Mouse (Mus musculus): Measurements from ENCODE around the gene Tbc1d10a. TPM values are rescaled to one million over a fixed set of nuclear protein-coding genes. Genes with fewer than 3 reads are reported as not detected.

Gene Tbc1d10a
- polyA plus RNA-seq, 1 experiment from 2014 or later = 34.0 TPM

DNA sequence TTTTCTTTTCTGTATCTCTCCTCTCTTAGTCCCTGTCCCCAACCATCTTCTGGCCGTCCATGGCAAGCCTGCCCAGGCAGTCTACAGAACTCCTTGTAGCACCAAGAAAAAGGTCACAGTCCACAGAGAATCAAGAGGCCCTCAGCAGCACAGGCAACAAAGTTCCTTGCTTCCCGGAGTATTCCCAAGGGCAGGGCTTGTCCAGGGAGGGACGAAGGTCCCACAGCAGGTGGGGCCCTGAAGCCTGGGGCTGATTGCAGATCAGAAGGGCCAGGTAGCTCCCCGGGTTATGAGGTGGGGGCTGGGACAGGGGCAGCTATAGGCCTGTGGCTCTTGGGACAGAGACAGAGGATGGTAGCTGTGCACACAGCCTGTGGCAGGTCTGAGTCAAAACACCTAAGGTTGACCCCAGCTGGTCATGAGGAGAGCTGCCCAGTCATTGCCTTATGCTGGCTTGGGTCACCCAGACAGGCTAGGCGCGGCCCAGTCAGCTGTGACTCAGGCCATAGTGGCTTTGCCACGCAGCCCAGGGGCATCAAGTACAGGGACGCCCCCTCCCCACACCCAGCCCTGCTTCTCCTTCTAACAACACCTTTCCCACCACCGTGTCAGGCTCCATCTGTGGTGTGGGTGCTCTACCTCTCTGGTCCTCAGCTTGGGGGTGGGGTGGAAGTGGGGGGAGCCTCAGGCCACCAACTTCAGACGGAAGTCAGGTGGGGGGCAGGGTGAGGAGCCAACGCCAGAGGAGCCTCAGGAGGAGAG lies 70.4 kb downstream of the Tbc1d10a start, which contains the start of gene Lif:
Gene Lif (plus strand): TSS at position 712 of the 762 bp plus-strand sequence.
- 47% methylated on average over 11 of the region's 11 CpGs for WGBS
- peak within 1 kb of the TSS; percentile 64 for H3K9ac ChIP-seq (ENCODE audit: low read depth, low read length)
- peak; percentile 86 for ATAC-seq
- no peaks in the 10 kb centered on the region for H3K36me3 ChIP-seq (ENCODE audit: control insufficient read depth, insufficient read depth, low read length)
- no peaks in the 10 kb centered on the region for H3K9me3 ChIP-seq (ENCODE audit: control insufficient read depth, low read length)
- peak within 1 kb of the TSS; percentile 22 for H3K4me3 ChIP-seq (ENCODE audit: low read length)
- H3K4me1 ChIP-seq (ENCODE audit: control insufficient read depth, insufficient read depth, low read length) = peaks cover 31% of the 10 kb centered on the region
- H3K27ac ChIP-seq (ENCODE audit: low read length) = peak within 1 kb of the TSS; percentile 91
- peak within 1 kb of the TSS; percentile 42 for H3K4me2 ChIP-seq (ENCODE audit: low read depth, low read length)
- no peaks in the 10 kb centered on the region for H3K27me3 ChIP-seq (replicated peaks; ENCODE audit: control insufficient read depth, insufficient read depth, low read length)

DNA sequence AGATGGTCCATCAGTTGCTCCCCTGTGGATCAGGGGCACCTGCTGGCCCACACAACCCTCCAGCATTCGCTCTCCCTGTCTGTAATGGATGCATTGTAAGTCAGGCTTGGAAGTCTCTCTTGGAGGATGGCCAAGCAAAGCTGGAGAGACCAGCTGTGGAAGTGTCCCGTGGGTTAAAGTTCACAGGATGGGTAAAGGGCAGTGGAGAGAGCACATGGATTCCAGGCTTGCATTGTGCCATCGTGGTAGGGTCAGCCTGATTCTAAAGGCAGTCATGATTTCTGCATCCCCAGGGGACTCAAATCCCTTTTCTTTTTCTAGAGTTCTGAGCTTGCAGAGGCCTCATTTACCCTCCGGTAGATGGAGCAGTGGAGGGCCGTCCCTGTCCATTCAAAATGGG lies 71.2 kb downstream of the Tbc1d10a start:
- H3K4me1 ChIP-seq (ENCODE audit: control insufficient read depth, insufficient read depth, low read length) = peaks cover 34% of the 10 kb centered on the region
- H3K4me3 ChIP-seq (ENCODE audit: low read length) = peak overlapping the region; percentile 22
- no peak for ATAC-seq
- peak overlapping the region; percentile 64 for H3K9ac ChIP-seq (ENCODE audit: low read depth, low read length)
- no peaks in the 10 kb centered on the region for H3K9me3 ChIP-seq (ENCODE audit: control insufficient read depth, low read length)
- peak overlapping the region; percentile 91 for H3K27ac ChIP-seq (ENCODE audit: low read length)
- H3K27me3 ChIP-seq (replicated peaks; ENCODE audit: control insufficient read depth, insufficient read depth, low read length) = no peaks in the 10 kb centered on the region
- peak overlapping the region; percentile 42 for H3K4me2 ChIP-seq (ENCODE audit: low read depth, low read length)
- H3K36me3 ChIP-seq (ENCODE audit: control insufficient read depth, insufficient read depth, low read length) = no peaks in the 10 kb centered on the region
- WGBS = 56% methylated on average over 5 of the region's 5 CpGs

DNA sequence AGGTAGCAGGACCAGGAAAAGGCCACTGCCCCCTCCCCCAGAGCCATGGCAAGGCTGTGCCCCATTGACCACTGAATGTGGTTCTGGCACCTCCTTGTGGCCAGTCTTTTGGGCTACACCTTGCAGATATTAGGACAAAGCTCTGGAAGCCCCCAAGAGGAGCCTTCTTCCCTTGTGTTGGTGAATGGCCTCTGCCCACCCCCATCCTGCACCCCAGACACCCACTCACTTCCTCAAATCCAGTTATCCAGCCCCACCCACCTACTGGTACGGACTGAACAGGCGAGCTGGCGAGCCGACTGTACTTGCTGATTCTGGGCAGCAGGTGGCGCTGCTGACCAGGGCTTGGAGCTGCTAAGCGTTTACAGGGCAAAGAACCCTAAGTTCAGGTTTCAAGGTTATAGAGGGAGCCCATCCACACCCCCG lies 72.1 kb downstream of the Tbc1d10a start:
- peaks cover 43% of the 10 kb centered on the region for H3K4me1 ChIP-seq (ENCODE audit: control insufficient read depth, insufficient read depth, low read length)
- ATAC-seq = 0 out of 2 replicates have a peak, but pooled peaks have one; percentile 23
- no peaks in the 10 kb centered on the region for H3K36me3 ChIP-seq (ENCODE audit: control insufficient read depth, insufficient read depth, low read length)
- WGBS = under 1% methylated on average over 7 of the region's 7 CpGs
- no peaks in the 10 kb centered on the region for H3K27me3 ChIP-seq (replicated peaks; ENCODE audit: control insufficient read depth, insufficient read depth, low read length)
- H3K4me2 ChIP-seq (ENCODE audit: low read depth, low read length) = peak overlapping the region; percentile 42
- no peaks in the 10 kb centered on the region for H3K9me3 ChIP-seq (ENCODE audit: control insufficient read depth, low read length)
- H3K9ac ChIP-seq (ENCODE audit: low read depth, low read length) = 0 out of 2 replicates have a peak overlapping the region, but pooled peaks have one; percentile 64
- H3K4me3 ChIP-seq (ENCODE audit: low read length) = peak overlapping the region; percentile 22
- no peak overlapping the region for H3K27ac ChIP-seq (ENCODE audit: low read length)

DNA sequence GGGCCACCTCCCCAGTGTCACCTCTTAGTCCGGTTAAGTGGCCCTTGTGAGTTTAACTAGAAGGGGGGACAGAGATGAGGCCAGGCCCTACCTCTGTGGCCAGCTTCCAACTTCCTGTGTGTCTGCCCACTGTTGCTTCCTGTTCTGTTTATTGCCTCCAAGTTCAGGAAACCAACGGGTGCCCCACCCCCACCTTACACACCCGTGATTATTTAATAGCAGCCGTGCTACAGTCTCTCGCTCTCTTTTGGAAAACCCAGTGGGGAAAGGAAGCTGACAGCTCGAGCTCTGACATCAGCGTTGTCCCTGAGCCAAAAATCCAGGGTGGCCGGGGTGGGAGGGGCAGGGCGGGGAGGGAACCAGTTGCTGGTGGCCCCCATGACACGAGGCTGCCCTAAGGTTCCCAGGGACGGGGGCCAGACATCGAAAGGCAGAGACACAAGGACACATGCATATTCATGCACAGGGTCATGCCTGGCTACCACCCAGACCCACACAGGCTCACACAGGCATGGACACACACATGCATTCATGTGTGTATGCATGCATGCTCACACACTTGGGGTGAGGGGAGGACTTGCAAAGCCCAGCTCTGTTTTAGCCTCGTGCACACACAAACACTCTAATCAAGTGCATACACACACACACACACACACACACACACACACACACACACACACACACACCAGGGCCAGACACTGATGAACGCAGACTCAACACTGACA lies 74.0 kb downstream of the Tbc1d10a start:
- Histone ChIP-seq H3K9ac (ENCODE audit: low read depth, low read length) (peak overlapping the region; percentile 36; the same call in 1 of the 2 replicates), H3K4me2 (ENCODE audit: low read depth, low read length) (peak overlapping the region; percentile 32), H3K27me3 (replicated peaks; ENCODE audit: control insufficient read depth, insufficient read depth, low read length) (no peaks in the 10 kb centered on the region), H3K4me3 (ENCODE audit: low read length) (no peak overlapping the region), H3K4me1 (ENCODE audit: control insufficient read depth, insufficient read depth, low read length) (peaks cover 56% of the 10 kb centered on the region), H3K9me3 (ENCODE audit: control insufficient read depth, low read length) (no peaks in the 10 kb centered on the region), H3K36me3 (ENCODE audit: control insufficient read depth, insufficient read depth, low read length) (no peaks in the 10 kb centered on the region), H3K27ac (ENCODE audit: low read length) (peak overlapping the region; percentile 53)
- WGBS = 28% methylated on average over 14 of the region's 14 CpGs
- ATAC-seq = no peak

DNA sequence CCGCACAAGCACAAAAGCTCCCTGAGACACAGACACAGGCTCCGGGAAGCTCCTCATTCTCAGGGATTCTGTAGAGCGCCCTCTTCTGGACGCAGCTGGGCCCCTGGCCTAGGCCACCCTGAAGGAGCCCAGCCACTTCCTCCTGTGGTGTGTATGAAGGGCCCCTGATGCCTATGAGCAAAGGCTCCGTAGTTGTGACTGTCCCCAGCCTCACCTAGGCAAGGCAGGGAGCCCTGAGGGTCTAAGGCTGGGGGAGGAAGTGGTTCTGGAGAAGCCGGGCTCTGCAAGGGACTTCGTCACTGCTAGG lies 74.6 kb downstream of the Tbc1d10a start:
- H3K36me3 ChIP-seq (ENCODE audit: control insufficient read depth, insufficient read depth, low read length) = no peaks in the 10 kb centered on the region
- peaks cover 56% of the 10 kb centered on the region for H3K4me1 ChIP-seq (ENCODE audit: control insufficient read depth, insufficient read depth, low read length)
- no peak for ATAC-seq
- no peaks in the 10 kb centered on the region for H3K27me3 ChIP-seq (replicated peaks; ENCODE audit: control insufficient read depth, insufficient read depth, low read length)
- H3K27ac ChIP-seq (ENCODE audit: low read length) = peak overlapping the region; percentile 53
- H3K4me2 ChIP-seq (ENCODE audit: low read depth, low read length) = no peak overlapping the region
- peak overlapping the region; percentile 36; the same call in 1 of the 2 replicates for H3K9ac ChIP-seq (ENCODE audit: low read depth, low read length)
- WGBS = 46% methylated on average over 7 of the region's 7 CpGs
- no peak overlapping the region for H3K4me3 ChIP-seq (ENCODE audit: low read length)
- H3K9me3 ChIP-seq (ENCODE audit: control insufficient read depth, low read length) = no peaks in the 10 kb centered on the region

DNA sequence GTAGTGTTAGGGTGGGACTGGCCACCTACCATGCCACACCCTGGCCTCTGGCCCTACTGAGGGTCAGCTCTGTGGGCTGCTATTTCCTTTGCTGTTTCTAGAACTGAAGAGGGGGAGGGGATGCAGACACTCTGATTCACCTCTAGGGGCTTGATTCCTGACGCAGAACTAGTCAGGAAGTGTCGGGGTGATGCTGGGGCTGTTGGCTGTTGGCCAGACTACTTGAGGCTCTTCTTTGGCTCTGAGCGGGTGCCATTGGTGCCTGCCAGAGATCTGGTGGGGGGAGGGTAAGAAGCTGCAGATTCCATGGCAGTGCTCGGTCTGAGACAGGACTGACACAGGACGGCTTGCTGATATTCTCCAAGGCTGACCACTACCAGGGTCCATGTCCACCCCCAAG lies 75.4 kb downstream of the Tbc1d10a start:
- no peak overlapping the region for H3K9ac ChIP-seq (ENCODE audit: low read depth, low read length)
- H3K27me3 ChIP-seq (replicated peaks; ENCODE audit: control insufficient read depth, insufficient read depth, low read length) = no peaks in the 10 kb centered on the region; the same call in 1 of the 2 replicates
- H3K4me3 ChIP-seq (ENCODE audit: low read length) = no peak overlapping the region
- H3K4me2 ChIP-seq (ENCODE audit: low read depth, low read length) = no peak overlapping the region
- H3K9me3 ChIP-seq (ENCODE audit: control insufficient read depth, low read length) = no peaks in the 10 kb centered on the region
- no peak overlapping the region for H3K27ac ChIP-seq (ENCODE audit: low read length)
- WGBS = 30% methylated on average over 5 of the region's 5 CpGs
- H3K4me1 ChIP-seq (ENCODE audit: control insufficient read depth, insufficient read depth, low read length) = peaks cover 57% of the 10 kb centered on the region
- no peaks in the 10 kb centered on the region for H3K36me3 ChIP-seq (ENCODE audit: control insufficient read depth, insufficient read depth, low read length)
- no peak for ATAC-seq

DNA sequence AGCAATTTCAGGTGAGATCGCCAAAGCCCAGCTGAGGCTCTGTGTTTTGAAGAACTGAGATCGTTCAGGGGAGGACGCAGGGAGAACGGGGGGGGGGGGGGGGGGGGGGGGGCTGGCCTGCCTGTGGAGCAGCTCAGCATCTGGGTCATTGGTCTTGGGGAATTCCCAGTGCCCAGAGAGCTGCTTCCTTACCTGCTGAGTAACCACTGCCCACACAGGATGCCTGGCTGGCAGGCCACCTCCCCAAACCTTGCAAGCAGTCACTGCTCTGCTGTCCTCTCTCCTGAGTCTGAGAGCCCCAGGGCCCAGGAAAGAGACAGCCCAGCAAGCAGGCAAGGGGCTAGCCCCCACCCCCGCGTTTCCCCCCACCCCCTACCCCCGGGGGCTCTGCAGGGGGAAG lies 76.3 kb downstream of the Tbc1d10a start:
- Histone ChIP-seq H3K27me3 (replicated peaks; ENCODE audit: control insufficient read depth, insufficient read depth, low read length) (peaks cover 2% of the 10 kb centered on the region), H3K4me1 (ENCODE audit: control insufficient read depth, insufficient read depth, low read length) (peaks cover 62% of the 10 kb centered on the region), H3K4me2 (ENCODE audit: low read depth, low read length) (no peak overlapping the region), H3K4me3 (ENCODE audit: low read length) (no peak overlapping the region), H3K27ac (ENCODE audit: low read length) (no peak overlapping the region), H3K36me3 (ENCODE audit: control insufficient read depth, insufficient read depth, low read length) (no peaks in the 10 kb centered on the region), H3K9me3 (ENCODE audit: control insufficient read depth, low read length) (no peaks in the 10 kb centered on the region), H3K9ac (ENCODE audit: low read depth, low read length) (0 out of 2 replicates have a peak overlapping the region, but pooled peaks have one; percentile 40)
- WGBS = 28% methylated on average over 6 of the region's 7 CpGs
- ATAC-seq = no peak

DNA sequence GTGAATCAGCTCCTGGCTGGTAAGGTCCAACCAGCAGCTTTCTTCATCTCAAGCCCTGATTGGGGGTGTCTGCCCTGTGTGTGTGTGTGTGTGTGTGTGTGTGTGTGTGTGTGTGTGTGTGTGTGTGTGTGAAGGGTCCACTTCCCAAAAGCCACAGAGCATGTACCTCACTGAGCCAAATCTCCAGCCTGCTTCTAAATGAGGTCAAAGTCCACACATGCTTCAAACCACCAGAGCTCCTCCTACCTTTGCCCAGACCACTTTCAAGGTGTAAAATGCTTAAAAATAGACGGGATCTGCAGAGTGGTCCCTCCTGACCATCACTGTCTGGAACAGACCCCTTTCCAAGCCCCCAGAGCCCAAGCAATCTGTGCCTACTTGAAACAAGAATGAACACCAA lies 76.7 kb downstream of the Tbc1d10a start:
- no peak overlapping the region for H3K4me2 ChIP-seq (ENCODE audit: low read depth, low read length)
- no peaks in the 10 kb centered on the region for H3K36me3 ChIP-seq (ENCODE audit: control insufficient read depth, insufficient read depth, low read length)
- H3K9ac ChIP-seq (ENCODE audit: low read depth, low read length) = 0 out of 2 replicates have a peak overlapping the region, but pooled peaks have one; percentile 40
- no peak for ATAC-seq
- H3K27me3 ChIP-seq (replicated peaks; ENCODE audit: control insufficient read depth, insufficient read depth, low read length) = peaks cover 7% of the 10 kb centered on the region
- no peaks in the 10 kb centered on the region for H3K9me3 ChIP-seq (ENCODE audit: control insufficient read depth, low read length)
- H3K4me3 ChIP-seq (ENCODE audit: low read length) = no peak overlapping the region
- peak overlapping the region; percentile 61; the same call in 1 of the 2 replicates for H3K27ac ChIP-seq (ENCODE audit: low read length)
- peaks cover 62% of the 10 kb centered on the region for H3K4me1 ChIP-seq (ENCODE audit: control insufficient read depth, insufficient read depth, low read length)
- 11% methylated on average over 1 of the region's 1 CpGs for WGBS

DNA sequence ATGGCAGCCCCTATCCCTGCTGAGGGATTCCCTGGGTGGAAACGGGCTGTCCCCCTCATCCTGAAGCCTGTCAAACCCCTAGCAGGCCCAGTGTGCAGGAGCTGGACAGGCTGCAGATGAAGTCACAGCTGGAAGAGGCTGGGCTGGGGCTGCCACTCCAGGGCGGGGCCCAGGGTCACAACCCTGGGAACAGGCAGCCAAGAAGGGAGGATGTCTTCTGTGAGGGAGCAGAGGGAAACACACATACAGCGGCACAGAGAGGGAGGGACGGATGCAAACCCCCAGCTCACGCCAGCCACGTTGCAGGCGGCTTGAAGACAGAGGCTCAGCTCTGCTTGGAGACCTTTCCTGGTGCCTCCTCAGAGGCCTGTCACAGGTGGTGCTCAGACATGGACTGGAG lies 77.5 kb downstream of the Tbc1d10a start:
- Histone ChIP-seq H3K27me3 (replicated peaks; ENCODE audit: control insufficient read depth, insufficient read depth, low read length) (peaks cover 9% of the 10 kb centered on the region), H3K9ac (ENCODE audit: low read depth, low read length) (no peak overlapping the region), H3K4me3 (ENCODE audit: low read length) (no peak overlapping the region), H3K4me2 (ENCODE audit: low read depth, low read length) (no peak overlapping the region), H3K36me3 (ENCODE audit: control insufficient read depth, insufficient read depth, low read length) (no peaks in the 10 kb centered on the region), H3K27ac (ENCODE audit: low read length) (peak overlapping the region; percentile 61), H3K9me3 (ENCODE audit: control insufficient read depth, low read length) (no peaks in the 10 kb centered on the region), H3K4me1 (ENCODE audit: control insufficient read depth, insufficient read depth, low read length) (peaks cover 60% of the 10 kb centered on the region)
- ATAC-seq = no peak
- 43% methylated on average over 7 of the region's 7 CpGs for WGBS
